Mouse (Mus musculus): ENCODE results near the gene Vmn2r-ps130. TPM values are rescaled to one million over a fixed set of nuclear protein-coding genes. Genes with fewer than 3 reads are reported as not detected.
"Not testable (repeated sequence)": the region's sequence is repeated elsewhere in the genome, so short reads cannot be mapped to it uniquely, and the experiment has no call there.

The Vmn2r-ps130 gene
- not detected in 2 replicates for polyA plus RNA-seq (2015; fragmentation: Nextera tagmentation; extraction: Ambion mirVana)

DNA sequence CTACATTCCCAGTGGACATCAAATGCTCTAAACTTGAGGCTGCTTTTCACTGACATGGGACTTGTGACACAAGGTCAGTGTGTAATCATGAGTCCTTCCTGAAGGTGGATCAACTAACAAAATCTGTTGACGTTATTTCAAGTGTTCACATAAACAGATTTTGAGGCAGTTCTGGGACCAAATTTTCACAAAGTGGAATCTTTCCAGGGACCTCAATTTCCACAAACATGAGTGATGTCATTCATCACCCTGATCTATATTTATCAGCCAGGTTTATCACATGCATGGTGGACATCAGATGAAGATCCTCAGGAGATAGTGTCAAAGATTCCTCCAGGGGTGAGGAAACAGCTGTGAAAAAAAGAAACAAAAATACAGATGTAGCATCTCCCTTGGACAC lies at the start of gene Vmn2r-ps130:
Gene Vmn2r-ps130 (plus strand): TSS at position 301 of the 400 bp plus-strand sequence.
- H3K4me1 ChIP-seq (replicated peaks); H3K27me3 ChIP-seq; ATAC-seq; H3K9me3 ChIP-seq; H3K36me3 ChIP-seq; H3K4me3 ChIP-seq (replicated peaks); H3K4me2 ChIP-seq (replicated peaks); H3K9ac ChIP-seq (replicated peaks); H3K27ac ChIP-seq: not testable (repeated sequence)
- no CpG with 5 or more reads among the region's 1 CpGs for WGBS

Other genes with a start within 250 kb of the Vmn2r-ps130 start
- 23.7 and 26.5 TPM in 2 replicates for gene Zfp945, start 194.0 kb upstream of the Vmn2r-ps130 start, polyA plus RNA-seq (2015; fragmentation: Nextera tagmentation; extraction: Ambion mirVana)
- gene Vmn2r113, start 118.2 kb upstream of the Vmn2r-ps130 start, polyA plus RNA-seq (2015; fragmentation: Nextera tagmentation; extraction: Ambion mirVana), result not detected in 2 replicates
- gene Zfp40, start 132.1 kb downstream of the Vmn2r-ps130 start, polyA plus RNA-seq (2015; fragmentation: Nextera tagmentation; extraction: Ambion mirVana), result 25.3 and 26.6 TPM in 2 replicates

Data from midbrain, embryonic 13.5 days (tissue).